Mouse (Mus musculus) granulocyte monocyte progenitor cell, adult 5-6 weeks (primary cell): Measurements from ENCODE around the gene Igdcc4. TPM values are rescaled to one million over a fixed set of nuclear protein-coding genes. Genes with fewer than 3 reads are reported as not detected.
A peak's percentile ranks its signal among the peaks of the same experiment; 100 is the strongest.

Source experiments
- ATAC-seq: replicated peaks from 2 replicates; pipeline ENCODE4 v1.8.0; 2016; ENCODE audit warnings: mild to moderate bottlenecking, moderate TSS enrichment, inconsistent platforms; ENCODE audit not compliant: poor library complexity, severe bottlenecking
- total RNA-seq, 2 experiments: library from RNA; stranded (forward) in 1 of 2; stranded (reverse) in 1 of 2; fragments of 200-712, 200-1000 nt in 1 of 2; fragments of >200 nt in 1 of 2; fragmentation: Nextera tagmentation in 1 of 2; gene quantifications; 2 replicates each; pipeline ENCODE4 v1.2.3; 2014 to 2017

The Igdcc4 gene
- total RNA-seq, 2 experiments from 2014 or later, result 0.15 TPM; not detected in 1

- ATAC-seq, result no peak
Measured at GRCm38 (mm10) chr9:65153331-65153711, 52.0 kb downstream of the Igdcc4 start.

- no peak for ATAC-seq
Measured at GRCm38 (mm10) chr9:65154692-65155455, 53.6 kb downstream of the Igdcc4 start.

DNA sequence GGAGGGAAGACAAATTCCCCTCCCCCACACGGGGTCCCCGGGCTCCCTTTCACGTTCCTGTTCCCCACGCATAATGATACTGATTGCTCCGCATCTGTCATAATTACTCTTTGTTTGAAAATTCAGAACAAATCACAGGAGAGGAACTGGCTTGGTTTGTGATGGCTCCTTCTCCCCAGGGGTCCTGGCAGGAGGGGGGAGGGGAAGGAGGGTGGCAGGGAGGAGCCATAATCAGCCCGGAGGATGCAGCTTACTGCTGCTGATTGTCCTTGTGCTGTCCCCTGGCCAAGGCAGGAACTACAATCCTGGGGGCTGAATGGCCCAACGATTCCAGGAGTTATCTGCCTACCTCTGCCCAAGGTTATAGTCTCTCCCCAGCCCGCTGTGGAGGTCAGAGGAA is 55.3 kb downstream of the Igdcc4 start:
- no peak for ATAC-seq

DNA sequence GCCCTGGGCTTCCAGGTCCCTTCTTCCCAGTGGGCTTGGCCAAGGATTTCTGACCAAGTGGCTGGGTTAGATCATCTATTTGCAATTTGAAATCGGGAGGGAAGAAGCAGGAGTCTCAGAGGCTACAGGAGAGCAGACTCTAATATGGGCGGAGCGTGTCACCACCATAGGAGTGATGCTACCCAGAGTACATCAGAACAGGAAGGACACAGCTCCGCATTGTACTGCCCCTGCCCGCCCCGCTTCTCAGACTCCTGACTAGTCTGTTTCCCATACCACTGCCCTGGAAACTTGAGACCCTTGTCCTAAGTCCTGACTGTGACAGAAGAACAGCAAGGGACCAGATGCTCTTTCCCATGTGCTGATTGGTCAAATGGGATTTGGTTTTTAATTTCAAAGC is 56.3 kb downstream of the Igdcc4 start:
- no peak for ATAC-seq

- ATAC-seq, result no peak
Measured at GRCm38 (mm10) chr9:65161188-65161587, 59.9 kb downstream of the Igdcc4 start.

DNA sequence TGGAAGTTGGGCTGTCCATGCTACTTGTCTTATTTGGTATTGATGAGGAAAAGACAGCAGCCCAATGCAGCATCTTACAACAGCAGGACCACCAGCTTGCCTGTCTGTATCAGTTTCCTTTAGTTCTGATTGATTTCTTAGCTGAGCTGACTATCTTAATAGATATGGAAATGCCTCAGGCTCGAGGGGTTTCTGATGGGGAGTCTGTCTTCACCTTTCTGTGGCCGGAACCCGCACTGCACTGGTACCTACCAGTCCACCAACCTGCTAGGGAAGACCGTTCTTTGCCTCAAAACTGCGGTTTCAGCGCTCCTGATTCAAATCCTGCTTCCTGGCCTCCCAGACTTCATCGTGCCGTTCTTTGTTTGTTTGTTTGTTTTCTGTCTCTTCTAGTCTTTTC is 60.6 kb downstream of the Igdcc4 start:
- ATAC-seq, result no peak

DNA sequence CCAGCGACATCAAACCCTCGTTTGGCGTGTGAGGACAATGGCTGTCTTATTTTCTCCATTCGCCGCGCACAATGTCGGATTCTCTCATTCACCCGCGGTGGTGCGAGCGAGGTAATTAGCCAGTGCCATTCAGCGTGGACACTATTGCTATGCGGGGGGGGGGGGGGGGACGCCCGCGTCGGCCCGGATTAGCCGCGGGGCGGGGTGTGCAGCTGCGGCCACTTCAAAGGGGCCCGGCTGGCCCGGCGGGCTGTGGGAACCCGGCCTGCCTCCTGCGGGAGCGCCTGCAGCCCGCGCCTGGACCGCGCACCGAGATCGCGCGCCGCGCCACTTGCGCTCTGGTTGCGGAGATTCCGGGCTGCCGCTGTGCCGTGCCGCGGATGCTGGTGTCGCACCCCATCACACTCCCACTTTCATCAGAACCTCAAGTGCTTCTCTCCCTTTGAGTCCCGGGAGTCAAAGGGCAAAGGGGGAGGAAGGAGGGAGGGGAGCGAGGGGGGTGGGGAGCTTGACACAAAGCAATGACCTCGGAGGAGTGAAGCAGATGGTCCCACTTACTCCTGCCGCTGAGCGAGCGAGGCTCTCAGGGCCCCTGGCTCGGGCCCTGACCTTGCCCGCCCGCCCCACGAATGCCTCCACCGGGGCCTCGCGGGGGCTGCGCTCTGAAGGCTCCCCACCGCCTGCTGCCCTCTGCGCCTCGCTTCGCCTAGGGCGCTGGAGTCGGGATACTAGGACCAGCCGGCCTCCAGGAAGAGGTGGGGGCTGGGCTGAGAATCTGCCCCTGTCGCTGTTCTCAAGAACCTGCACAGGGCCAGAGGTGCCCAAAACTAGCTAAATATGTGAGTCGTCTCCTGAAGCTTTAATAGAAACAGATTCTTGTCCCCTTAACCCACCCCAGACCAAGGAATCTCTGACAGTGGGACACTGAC is 61.7 kb downstream of the Igdcc4 start:
- no peak for ATAC-seq

- no peak for ATAC-seq
Measured at GRCm38 (mm10) chr9:65164870-65165269, 63.6 kb downstream of the Igdcc4 start.

GRCm38 (mm10) chr9:65166386-65166785 is 65.1 kb downstream of the Igdcc4 start:
- ATAC-seq, result no peak

DNA sequence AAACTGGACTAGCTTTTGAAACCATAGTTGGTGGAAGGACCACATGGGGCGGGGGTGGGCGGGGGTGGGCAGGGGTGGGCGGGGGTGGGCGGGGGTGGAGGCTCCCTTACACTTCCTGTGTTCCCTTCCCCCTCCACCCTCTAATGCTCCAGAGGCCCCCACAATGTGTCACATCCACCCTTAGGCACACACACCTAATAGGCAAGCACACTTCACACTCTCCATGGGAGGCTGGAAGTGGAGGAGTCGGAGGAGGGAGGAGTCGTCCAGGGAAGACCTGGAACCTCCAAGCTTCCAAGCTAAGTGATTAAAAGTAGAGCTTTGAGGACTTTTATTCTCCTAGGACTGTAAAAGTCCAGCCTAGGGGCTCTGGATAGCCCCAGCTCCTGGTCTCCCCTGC is 67.2 kb downstream of the Igdcc4 start:
- no peak for ATAC-seq

DNA sequence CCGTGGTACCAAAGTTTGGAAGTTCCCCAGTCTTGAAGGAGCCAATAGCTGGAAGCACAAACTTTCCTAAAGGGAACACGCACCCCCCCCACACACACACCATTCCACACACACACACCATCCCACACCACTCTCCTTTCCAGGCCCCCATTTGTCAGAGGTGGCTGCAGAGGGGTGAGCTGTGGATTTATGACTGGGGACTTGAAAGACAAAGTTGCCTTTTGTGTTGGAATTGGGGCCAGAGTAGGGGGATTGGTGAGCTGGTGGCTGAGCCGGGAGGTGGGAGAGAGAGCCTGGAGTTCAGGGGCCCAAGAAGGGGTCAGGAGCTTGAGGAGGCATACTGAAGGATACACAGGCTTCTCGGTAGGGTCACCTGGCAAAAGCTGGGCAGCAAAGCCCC is 67.7 kb downstream of the Igdcc4 start:
- ATAC-seq, result no peak

DNA sequence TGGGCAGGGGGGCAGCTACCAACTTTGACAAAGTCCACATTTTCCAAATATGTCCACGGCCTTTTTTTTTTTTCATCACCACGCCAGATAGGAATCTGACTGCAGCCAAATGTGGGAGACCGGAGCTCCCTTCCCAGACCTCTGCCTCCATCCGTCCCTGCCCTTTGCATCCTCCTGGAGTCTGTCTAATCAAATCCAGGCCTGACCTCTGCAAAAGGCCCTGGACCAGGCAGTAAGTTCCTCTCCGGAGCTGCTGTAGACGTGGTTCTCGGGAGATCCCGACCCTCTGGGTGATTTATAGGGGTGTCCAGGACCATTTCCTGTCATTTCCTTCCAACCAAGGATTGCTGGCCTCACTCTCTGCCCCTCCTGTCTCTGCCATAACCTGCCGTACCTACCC is 71.4 kb downstream of the Igdcc4 start:
- ATAC-seq, result no peak

GRCm38 (mm10) chr9:65175234-65175938 is 74.1 kb downstream of the Igdcc4 start:
- no peak for ATAC-seq

DNA sequence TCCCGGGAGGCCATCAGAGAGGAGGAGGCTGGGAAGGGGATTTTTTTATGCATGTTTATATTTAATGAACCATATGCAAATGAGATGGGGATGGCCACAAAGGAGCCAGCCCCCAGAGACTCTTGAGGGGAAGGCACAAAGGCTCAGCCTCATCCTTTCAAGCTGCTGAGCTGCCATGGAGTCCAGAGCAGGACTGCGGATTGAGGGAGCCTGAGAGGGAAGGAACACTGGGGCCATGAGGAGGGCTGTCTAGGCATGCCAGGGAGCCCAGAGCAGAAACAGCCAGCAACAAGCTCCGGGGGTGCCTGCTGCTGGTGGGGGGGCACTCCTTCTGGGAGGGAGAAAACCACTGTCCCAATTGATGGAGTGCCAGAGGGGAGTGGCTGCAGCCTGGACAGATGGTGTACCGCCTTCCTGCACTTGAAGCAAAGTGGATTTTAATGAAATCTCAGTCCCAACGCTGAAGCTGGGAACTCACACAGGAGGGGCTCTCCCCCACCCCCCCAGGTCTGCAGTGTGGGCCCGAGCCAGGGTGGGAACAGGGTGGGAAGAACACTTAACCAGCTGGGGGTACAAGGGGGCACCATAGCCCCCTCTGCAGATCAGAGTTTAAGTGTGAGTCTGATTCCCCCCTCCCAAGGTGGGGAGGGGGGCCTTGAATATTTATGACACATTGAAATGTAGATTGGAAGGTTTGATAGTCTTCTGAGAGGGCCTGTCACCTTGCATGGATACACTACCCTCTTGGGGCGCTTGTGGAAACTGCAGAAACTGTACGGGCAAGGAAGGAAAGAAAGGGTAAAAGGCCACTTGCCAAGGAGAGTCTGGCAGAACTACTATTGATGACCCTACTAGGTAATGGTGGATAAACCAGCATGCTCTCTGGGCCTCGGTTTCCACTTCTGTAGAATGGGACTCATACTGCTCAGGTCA is 74.9 kb downstream of the Igdcc4 start:
- no peak for ATAC-seq

DNA sequence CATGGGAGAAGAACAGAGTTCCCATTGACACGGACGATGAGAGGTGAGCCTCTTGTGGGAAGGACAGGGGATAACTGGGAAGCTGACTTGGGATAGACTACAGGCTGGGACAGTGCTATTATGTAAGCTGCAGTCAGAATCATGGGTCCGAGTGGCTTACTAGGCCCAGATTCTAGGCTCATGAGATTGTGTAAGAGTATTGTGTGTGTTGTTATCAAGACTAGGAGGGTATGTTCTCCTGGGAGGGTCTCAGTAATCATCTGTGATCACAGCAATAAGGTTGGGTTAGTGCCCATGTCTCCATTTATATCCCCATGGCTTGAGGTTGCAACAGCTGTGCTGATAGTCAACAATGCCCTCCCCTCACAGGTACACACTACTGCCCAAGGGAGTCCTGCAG is 76.2 kb downstream of the Igdcc4 start:
- no peak for ATAC-seq

- no peak for ATAC-seq
Measured at GRCm38 (mm10) chr9:65177912-65178311, 76.6 kb downstream of the Igdcc4 start.

DNA sequence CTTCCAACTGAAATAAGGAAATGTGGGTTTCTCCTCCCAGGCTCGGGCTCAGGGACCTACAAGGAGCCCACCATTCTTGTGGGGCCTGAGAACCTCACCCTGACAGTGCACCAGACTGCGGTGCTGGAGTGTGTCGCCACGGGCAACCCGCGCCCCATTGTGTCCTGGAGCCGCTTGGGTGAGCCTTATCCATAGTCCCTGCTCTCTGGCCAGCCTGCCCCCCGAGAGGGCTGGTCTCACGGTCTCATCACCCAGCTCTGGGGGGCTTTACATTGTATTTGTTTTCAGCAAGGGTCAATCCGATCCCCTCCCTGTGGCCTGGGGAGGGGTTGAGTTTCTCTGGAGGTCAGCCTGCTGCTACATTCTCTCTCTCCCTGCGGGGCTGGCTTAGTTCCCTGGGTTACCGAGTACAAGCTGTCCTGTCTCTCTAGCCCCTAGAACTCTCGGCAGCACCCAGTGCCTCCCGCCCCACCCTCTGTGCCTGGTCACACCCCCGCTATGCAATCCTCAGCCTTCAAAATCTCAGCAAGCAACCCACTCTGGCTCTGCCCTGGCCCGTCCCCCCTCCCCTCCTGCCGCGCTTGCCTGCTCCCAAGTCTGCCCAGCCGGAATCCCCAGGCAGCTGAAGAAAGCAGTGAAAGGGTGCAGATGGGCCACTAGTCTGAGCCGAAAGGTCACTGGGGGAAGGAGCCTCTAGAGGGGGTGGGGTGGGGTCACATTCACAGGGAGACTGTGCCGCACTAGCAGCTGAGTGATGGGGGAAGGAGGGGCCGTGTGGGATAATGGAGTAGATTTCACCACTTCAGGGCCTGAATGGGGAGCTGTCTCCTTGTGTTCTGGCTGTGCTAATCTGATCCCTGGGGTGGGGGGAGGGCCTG is 77.3 kb downstream of the Igdcc4 start:
- no peak for ATAC-seq

DNA sequence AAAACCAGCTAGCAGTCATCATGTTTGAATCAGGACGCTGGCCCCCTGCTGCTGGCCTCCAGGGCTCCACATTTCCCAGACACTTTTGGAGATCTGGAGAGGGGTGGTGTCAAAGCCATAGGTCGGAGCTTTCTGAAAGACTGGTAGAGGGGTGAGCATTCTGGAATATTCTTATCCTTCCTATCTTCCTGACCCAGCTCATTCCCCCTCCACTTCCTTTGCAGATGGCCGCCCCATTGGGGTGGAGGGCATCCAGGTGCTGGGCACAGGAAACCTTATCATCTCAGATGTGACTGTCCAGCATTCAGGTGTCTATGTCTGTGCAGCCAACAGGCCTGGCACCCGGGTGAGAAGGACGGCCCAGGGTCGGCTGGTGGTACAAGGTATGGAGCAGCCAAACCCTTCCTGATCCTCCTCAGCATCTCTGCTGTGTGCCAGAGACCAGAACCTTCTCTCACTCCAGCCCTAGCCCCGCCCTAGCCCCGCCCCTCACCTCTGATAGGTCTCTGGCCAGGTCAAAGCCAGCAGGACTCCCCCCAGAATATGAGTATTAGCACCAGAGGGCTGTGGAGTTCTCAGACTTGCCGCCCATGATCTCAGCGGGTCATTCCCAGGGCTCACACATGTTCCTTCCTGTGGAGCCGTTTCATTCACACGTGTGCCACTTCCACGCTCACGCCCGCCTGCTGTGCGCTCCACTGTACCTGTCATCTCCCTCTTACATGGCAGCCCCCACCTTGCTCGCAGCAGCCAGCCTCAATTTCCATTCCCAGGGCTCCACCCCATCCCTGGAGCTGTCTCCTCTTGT is 78.7 kb downstream of the Igdcc4 start:
- peak; percentile 53; the same call in 1 of the 2 replicates for ATAC-seq
